Mouse (Mus musculus): ENCODE results near the gene Cotl1.

- no peak for TF ChIP-seq CTCF (IDR thresholded peaks at IDR 0.05; ENCODE audit: low read depth)
- no peak for TF ChIP-seq EP300 (IDR thresholded peaks at IDR 0.05; ENCODE audit: low read depth)
Observed at GRCm38 (mm10) chr8:119844577-119844976, 4.2 kb upstream of the Cotl1 start.
